Mouse (Mus musculus): Measurements from ENCODE around the gene Rab3c. TPM values are rescaled to one million over a fixed set of nuclear protein-coding genes. Genes with fewer than 3 reads are reported as not detected.
A peak's percentile ranks its signal among the peaks of the same experiment; 100 is the strongest.

The Rab3c gene
- polyA plus RNA-seq (2012; rRNA removed): 0.56 and 1.6 TPM in 2 replicates

GRCm38 (mm10) chr13:110280563-110281144 lies at the start of gene Rab3c:
Rab3c (minus strand) TSS chr13:110280996.
- DNase-seq (ENCODE audit: low read depth): no peak

DNA sequence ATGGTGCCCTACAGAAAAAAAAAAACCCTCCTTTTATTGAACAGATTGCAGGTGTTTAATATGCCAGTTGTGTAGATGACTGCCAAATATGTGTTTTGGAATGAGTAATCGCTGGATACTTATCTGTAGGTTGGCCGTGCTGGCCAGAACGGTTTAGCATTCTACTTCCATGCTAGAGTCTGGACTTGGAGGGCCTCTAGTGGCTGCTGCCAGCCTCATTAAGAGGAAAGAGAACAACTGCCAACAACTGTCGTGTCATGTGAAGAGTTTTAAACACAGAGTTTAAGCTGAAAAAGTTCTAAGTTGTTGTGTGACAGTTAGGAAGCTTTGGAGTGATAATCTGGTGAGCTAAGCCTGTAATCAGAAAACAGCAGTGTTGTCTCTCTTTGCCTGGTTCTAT lies 38.0 kb upstream of the Rab3c start:
- no peak for DNase-seq (ENCODE audit: low read depth)

DNA sequence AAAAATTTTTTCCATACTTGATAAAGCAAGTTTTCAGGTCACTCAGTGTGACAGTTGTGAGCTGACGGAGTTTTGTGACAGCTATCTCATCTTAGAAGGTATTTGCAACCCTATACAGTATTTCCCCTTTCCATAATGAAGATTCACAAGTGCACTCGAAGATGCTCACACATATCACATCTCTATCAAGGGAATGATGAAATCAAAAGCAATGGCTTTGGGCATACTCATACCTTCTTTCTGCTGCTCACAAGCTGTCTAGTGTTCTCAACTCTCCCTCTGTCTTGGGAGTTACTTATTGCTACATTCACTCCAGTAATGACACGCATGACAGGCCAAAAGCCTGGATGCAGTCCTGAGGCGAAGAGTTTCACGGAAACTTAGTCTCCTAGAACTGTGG lies 26.4 kb upstream of the Rab3c start:
- DNase-seq (ENCODE audit: low read depth): no peak

GRCm38 (mm10) chr13:110297112-110297511 lies 16.3 kb upstream of the Rab3c start:
- no peak for DNase-seq (ENCODE audit: low read depth)

- no peak for DNase-seq (ENCODE audit: low read depth)
Observed at GRCm38 (mm10) chr13:110288499-110288898, 7.7 kb upstream of the Rab3c start.

GRCm38 (mm10) chr13:110283781-110284180 lies 3.0 kb upstream of the Rab3c start:
- no peak for DNase-seq (ENCODE audit: low read depth)

DNA sequence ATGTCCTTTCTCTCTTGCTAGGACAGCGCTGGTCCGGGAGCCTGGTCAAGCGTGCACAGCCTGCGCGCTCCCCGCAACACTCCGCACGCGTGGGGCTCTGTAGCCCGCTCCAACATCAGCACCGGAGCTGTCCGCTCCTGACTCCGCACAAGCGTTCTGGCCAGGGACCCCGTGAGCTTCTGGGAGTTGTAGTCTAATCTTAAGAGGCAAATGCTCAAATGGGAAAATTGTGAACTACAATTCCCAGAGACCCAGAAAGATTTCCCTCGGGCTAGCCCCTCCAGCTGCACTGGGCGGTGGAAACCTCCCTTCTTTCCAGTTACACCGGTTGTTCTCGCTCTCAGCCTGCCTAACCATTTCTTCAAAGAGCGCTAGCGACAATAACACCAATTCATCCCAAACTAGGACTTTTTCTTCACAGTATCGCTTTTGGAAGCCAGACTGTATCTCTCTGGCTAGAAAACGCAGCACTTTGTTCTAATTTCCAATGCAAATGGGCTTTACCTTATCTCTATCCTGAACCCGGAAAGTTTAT lies 701 bp downstream of the Rab3c start:
- DNase-seq (ENCODE audit: low read depth): no peak

DNA sequence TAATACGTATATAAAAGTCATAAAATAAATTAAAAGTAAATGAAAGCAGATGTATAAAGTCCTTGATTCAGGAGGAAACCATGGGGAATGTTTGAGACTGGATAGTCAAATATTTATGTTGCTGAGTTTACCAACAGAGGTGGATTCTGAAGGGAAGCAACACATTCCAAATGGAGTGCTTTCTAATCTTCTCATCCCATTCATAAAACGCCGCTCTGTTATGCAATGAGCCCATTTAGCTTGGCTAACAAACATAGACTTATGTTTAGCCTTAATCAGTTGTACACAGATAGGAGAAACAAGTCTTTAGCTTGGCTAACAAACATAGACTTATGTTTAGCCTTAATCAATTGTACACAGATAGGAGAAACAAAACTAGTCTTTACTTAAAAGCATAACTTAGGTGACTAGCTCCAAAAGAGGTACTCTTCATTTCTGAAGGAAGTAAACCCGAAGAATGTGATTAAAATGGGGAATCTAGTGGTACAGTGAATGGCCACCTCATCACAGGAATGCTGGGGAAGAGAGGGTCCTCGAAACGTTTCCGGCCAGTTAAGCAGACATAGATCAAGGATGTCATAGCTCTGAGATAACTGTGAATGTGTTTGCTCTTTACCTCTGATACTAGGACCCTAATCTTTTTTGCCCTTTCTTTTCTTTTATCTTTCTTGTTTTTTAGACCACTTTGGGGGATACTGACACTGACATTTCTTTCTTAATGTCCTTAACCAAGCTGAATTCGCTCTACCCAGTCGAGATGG lies 1.6 kb downstream of the Rab3c start:
- no peak for DNase-seq (ENCODE audit: low read depth)

- no peak for DNase-seq (ENCODE audit: low read depth)
Observed at GRCm38 (mm10) chr13:110277709-110278108, 3.1 kb downstream of the Rab3c start.

DNA sequence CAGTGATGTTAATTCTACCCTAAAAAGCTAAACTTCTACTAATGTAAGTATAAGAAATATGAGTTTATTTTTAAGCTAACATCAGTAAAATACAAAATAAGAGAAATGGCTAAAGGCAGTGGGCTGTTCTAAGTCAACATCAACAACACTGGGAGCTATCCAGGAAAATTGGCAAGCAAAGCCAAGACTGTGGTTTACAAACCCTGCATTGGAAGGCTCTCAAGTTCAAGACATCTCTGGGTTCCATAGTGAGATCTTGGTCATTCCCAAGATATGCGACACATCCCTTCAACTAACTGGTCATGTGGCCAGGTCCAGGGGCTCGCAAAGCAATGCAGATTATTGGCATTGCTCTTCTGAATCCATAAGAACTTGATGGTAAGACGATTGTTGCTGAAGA lies 5.3 kb downstream of the Rab3c start:
- DNase-seq (ENCODE audit: low read depth): no peak

GRCm38 (mm10) chr13:110260649-110261048 lies 20.1 kb downstream of the Rab3c start:
- no peak for DNase-seq (ENCODE audit: low read depth)

DNA sequence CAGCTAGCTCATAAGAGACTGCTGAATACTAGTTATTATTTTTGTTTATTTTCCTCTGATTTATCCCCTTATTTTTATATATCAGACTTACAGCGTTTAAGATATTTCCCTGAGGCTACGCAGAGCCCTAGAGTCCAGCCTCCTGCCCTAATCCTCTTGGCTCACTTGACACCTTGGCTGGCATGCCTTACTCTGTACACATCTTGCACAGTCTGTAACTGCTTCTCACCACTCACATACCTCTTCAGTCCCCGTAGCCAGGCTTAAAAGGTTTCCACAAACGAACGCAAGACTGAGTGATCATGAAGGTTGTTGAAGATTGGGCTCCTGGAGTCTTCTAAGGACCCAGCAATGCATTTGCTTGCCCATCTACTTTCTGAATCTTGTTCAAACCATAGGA lies 29.3 kb downstream of the Rab3c start:
- no peak for DNase-seq (ENCODE audit: low read depth)

- DNase-seq (ENCODE audit: low read depth): no peak
Observed at GRCm38 (mm10) chr13:110248481-110248880, 32.3 kb downstream of the Rab3c start.

- DNase-seq (ENCODE audit: low read depth): no peak
Observed at GRCm38 (mm10) chr13:110238970-110239369, 41.8 kb downstream of the Rab3c start.

DNA sequence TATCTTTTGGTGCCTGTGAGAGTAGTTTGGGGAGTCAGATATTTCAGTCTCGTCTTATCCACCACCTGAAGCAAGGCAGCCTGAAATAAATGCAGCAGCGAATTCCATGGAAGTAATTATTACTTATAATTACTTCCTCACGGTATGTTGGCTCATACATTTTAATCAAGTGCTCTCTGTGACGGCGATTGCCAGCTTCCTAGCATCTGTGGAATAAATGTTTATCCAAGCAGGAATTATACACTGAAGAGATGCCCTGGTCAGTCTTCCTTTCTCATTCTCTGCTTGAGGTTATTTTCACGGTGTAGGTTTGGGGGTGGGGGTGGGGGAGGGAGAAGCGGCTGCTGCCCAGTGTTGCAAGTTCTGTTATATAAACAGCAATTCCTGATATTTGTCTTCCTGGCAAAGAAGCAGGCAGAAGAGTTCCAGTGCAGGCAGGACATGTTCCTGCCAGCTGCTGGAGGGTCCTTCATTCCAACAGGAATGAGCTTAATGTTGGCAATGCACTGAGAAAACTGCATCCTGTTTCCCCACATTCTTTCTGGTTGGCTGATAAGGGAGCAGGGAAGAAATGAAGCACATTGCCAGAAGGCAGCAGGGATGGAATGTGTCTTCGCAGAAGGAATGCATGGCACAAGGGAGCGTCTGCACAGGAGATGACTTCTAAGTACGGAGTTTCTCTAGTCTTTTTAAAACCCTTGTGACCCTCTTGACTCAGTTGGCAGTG lies 43.4 kb downstream of the Rab3c start:
- DNase-seq (ENCODE audit: low read depth): no peak

DNA sequence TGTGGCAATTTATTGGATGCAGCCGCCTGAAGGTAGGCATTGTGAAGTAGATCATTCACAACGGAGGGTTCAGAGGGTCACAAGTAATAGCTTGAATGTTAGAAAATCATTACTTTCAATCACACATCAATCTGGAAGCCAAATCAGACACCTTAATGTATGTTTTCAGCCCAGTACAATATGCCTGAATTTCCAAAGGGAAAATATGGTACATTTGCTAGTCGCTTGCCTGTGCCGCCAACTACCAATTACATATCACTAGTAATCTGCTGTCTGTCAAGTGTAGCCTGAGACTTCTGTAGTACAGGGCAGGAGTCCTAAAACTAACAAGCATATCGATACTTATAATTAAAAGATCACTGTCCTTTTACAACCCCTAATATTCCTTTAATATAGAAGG lies 47.4 kb downstream of the Rab3c start:
- no peak for DNase-seq (ENCODE audit: low read depth)

DNA sequence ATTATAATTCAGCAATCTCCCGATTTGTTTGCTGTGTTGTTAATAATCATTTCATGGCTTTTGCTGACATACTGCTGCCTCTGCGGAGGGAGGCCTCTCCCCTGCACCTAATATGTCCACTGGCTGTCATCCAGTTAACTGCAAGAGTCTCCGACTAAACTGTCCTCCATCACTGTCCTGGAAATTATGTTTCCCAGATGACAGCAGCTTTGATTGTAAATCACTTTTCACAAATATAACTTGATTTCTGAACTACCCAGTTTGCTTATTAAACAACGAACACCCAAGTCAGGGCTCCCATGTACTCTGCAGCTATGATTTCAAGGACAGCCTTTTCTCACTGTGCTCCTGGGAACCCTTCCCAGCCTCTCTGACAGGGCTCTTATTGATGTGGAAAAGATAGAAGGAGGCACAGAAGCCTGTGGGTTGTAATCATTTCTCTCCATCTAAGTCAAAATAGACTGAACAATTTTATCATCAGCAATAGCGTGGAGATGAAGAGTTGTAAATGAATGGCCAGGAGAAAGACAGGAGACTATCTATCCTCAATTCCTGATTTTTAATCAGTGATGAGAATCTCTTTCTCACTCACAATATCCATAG lies 49.6 kb downstream of the Rab3c start:
- no peak for DNase-seq (ENCODE audit: low read depth)

DNA sequence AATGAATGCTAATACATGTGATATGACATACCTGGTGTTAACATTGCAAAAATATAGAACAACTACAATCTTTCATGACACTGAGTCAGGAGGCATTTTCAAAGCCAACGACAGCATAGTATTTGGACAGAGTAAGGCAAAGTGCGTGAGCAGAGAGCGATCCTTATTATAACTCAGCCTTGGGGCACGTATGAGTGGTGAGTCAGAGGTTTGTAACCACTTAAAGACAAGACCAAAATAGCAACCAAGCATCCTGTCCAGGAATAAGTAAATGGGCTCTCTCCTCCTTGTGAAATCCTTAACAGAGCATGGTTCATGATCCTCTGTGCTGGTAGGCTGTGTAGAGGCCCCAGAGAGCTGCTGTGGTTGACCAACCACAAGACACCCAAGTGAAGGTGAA lies 50.8 kb downstream of the Rab3c start:
- DNase-seq (ENCODE audit: low read depth): no peak

GRCm38 (mm10) chr13:110219195-110219594 lies 61.6 kb downstream of the Rab3c start:
- peak; percentile 34 for DNase-seq (ENCODE audit: low read depth)

DNA sequence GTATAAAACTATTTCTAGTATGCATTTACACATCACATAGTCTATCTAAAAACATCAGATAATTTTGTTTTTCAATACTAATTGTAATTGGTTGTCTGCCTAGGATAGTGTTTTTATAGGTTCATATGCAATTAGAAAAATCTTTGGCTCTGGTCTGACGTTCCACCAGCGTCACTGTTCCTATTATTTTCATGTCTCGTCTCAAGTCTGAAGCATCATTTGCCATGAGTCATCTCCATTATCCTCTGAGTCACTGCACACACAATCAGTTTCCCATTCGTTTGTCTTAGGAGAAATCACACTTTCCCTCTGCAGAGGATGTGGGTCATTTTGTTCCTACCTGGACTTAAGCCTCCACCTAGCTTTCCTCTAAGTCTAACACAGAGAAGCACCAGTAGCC lies 62.3 kb downstream of the Rab3c start:
- no peak for DNase-seq (ENCODE audit: low read depth)

DNA sequence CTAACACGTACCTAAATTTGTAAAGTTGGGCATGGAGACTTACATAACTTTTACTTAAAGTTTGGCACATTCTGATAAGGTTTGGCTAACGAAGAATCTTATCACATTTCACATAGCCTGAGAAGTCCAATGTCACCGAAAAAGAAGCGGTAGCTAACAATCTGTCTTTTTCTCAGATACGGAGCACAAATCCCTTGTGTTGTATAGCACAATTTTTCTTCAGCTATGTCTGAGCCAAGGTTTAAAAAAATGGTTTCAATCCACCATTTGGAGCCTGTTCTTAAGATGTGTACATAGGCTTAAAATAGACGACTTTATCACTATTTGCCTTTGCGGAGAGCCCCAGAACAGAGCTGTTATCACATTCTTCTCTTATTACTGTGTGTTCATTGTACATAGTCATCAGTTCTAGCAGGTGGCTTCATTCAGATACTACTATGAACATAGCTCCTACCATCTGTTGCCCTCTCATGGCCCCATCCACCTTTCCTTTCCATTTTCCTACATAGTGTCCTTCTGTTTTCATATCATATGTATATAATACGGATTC lies 69.2 kb downstream of the Rab3c start:
- no peak for DNase-seq (ENCODE audit: low read depth)

DNA sequence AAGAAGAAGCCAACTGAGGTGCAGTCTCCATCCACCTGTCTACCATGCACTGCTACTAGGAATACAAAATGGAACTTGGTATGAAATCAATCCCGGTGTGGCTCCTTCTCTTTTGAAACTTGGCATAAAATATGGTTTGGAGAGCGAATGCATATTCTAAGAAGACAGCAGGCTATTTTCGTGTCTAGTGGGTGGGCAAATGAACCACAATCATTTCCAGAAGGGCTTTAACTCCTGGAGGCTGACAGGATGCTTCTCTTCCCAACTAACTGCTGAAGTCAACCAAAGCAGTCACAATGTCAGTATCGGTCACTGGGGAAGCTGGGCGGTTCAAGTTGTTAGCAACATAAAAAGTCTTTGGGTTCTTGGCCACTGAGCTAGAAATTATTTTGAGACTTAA lies 81.9 kb downstream of the Rab3c start:
- DNase-seq (ENCODE audit: low read depth): no peak
